Mouse (Mus musculus): ENCODE measurements at regions not wholly inside any gene's neighbourhood (a gene's known extent, or its start where the extent isn't known, plus 50 kb on each side); places are given as distances from the start of the nearest gene placed in this dataset.
"Not testable (repeated sequence)": the region's sequence is repeated elsewhere in the genome, so short reads cannot be mapped to it uniquely, and the experiment has no call there.

DNA sequence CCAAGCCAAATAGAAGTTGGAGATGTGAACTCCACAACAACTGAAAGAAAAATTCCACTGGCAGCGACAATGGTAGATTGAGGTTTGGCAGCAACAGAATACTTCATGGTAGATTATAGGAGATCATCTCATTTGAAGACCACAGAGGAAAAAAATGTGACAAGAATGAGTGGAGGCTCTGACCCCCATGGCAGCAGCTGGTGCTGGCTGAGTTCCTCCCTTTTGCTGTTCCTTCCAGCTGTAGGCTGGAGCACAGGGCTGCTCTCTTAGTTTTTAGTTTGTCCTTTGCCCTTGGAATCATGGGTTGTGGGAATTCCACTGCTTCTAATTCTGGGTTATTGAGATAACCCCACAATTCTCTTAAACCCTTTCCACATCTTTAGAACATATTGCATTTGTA, 248.8 kb downstream of the Pros1 start:
- no peak for DNase-seq (ENCODE audit: low read depth, low spot score)

DNA sequence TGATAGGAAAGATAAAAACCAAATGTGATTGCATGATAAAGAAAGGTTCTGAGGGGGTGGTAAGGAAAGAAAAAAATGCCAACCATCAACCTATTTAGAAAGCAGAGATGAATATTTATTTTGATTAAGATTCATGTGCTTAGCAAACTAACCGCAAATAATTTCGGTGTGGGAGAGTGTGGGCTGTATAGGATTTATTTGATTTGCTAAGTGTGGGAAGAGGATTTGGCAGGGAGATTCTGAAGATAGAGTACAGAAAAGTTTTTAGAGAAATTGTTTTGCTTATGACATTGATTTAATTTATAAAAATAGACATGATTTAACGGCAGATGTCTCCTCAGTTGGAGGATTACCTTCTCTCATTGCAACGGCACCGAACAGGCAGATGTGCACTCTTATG, 250.3 kb downstream of the Pros1 start:
- DNase-seq (ENCODE audit: low read depth, low spot score), result no peak

GRCm38 (mm10) chr16:63104938-63105714, 251.0 kb downstream of the Pros1 start:
- no peak for DNase-seq (ENCODE audit: low read depth, low spot score)

GRCm38 (mm10) chr16:63116456-63116855, 262.3 kb downstream of the Pros1 start:
- no peak for DNase-seq (ENCODE audit: low read depth, low spot score)

DNA sequence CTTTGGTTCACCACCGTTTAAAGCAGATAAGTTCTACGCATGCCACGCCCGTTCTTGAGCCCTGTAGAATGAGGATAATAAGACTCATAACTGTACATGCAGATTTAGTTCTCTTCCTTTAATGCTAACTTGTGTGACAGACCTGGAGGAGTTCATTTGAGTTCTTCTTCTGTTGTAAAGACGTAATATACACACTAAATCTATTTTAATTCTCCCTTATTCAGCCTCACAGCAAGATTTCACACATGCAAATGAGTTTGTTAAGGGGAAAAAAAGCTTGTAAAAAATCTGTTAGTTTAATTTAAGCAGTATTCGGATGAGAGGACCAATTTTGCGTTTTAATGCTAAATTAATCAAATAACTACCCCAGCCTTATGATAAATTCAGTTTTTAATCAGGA, 264.6 kb downstream of the Pros1 start:
- DNase-seq (ENCODE audit: low read depth, low spot score), result no peak

DNA sequence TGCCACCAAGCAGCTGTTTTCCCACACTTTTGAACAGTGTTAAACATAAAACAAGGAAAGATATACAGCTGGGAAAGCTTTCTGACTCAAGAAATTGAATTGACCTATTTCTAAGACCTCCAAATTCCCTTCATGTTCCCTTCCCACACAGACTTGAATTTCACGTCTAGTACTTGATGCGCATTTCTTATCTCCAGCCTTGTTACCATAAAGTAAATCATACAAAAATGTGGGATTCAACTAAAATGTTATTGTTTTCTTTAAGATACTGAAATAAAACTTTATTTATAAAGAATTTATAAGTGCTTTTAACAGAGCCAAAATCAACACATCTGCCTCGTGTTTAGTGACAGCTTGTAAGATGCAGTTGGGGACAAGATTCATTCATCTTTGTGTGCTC, 289.7 kb downstream of the Pros1 start:
- DNase-seq (ENCODE audit: low read depth, low spot score), result no peak

DNA sequence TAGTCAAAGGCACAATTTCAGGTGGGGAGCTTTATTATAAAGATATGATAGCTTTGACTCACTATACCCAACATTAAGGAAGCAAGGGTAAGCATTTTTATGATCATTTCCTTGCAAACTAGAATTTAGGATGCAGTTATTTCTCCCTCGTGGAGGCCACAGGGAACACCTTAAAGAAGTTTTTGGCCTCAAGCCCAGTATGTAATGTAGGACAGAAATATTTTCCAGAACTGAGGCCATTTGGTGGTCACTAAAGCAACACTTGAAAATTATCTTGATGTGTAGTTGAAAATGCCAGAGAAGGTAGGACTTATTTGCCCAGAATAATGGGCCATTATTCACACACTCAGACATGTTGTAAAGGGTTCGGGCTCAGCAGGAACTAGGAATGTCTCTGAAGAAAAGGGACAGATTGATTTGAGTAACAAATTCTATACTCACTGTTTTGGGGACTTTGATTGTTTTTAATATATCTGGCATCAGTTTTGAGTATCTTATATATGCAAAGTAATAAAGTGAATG, 301.3 kb downstream of the Pros1 start:
- DNase-seq (ENCODE audit: low read depth, low spot score), result no peak

DNA sequence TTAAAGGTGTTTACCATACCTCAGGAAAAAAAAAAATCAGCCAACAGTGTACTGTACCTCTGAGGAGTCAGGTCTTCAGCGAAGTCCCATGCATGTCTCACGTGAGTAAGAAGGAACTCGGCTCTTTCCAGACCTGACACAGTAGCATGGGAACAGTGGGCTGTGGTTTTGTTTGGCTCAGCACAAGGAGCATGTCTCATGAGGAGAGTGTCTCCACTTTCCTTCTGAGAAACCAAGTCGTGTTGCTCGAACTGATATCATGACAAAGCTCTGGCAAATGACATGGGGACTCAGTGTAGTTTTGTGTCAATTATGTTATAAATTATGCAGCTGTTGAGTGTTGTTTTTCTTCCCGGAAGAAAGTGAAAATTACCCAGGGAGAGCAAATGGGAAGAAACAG, 316.0 kb downstream of the Pros1 start:
- DNase-seq (ENCODE audit: low read depth, low spot score), result no peak

GRCm38 (mm10) chr16:63179228-63179627, 325.1 kb downstream of the Pros1 start:
- no peak for DNase-seq (ENCODE audit: low read depth, low spot score)

DNA sequence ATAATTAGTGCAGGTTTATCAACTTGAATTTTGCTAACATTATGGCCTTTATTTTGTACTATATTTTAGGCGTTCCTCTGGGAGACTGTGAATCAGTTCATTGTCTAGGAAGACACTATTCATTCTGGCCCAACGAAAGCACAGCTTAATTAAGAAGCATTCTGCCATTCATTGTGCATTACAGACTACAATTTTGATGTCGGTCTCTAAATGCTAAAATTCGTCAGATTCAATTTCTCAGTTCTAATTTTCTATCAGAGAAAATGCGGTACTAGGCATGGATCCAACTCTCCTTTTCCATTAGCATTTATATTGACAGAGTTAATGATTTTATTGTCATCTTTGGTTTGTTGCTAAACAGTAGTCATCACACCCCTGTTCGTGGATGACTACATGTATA, 337.1 kb downstream of the Pros1 start:
- DNase-seq (ENCODE audit: low read depth, low spot score), result no peak

- no peak for DNase-seq (ENCODE audit: low read depth, low spot score)
Observed at GRCm38 (mm10) chr16:63191623-63192022, 337.5 kb downstream of the Pros1 start.

- DNase-seq (ENCODE audit: low read depth, low spot score), result no peak
Observed at GRCm38 (mm10) chr16:63194595-63194994, 340.5 kb downstream of the Pros1 start.

- DNase-seq (ENCODE audit: low read depth, low spot score), result not testable (repeated sequence)
Observed at GRCm38 (mm10) chr16:63213471-63213870, 359.4 kb downstream of the Pros1 start.

- DNase-seq (ENCODE audit: low read depth, low spot score), result peak; percentile 19
Observed at GRCm38 (mm10) chr16:63220228-63220879, 366.2 kb downstream of the Pros1 start.

- peak; percentile 16 for DNase-seq (ENCODE audit: low read depth, low spot score)
Observed at GRCm38 (mm10) chr16:63224608-63225007, 370.5 kb downstream of the Pros1 start.

DNA sequence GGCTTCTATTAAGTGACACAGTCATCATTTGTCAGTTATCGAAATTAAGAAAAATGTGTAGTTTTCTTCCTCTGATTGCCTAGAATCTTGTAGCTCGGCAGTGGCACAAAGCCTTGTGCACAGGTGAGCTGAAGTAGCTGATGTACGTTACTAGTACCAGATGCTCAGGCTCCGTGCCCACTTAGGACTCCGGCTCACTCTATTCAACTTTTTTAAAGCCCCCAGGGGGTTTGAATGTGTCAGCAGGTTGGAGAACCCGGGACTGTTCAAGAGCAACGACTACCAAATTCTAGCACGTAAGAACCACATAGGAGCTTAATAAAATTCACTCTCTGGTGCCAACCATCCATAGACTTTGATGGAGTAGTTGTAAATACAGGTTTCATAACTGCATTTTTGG, 371.0 kb downstream of the Pros1 start:
- peak; percentile 42 for DNase-seq (ENCODE audit: low read depth, low spot score)

DNA sequence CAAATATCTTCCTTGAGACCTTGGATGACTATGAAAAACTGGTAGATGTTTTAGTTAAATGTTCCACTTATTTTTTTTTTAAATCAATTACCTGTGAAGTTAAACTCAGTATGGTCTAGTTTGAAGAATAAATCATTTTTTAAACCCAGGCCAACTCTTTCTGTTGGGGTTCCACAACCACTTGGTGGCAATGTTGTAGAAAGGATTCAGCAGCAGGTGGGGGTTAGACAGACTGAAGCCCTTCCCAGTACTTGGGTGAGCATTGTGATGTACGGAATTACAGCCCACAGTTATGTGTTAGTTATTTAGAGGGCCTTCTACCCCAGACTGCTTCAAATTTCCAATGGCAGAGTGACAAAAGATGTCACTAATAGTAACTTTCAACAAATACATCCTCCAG, 375.0 kb downstream of the Pros1 start:
- DNase-seq (ENCODE audit: low read depth, low spot score), result peak; percentile 13

DNA sequence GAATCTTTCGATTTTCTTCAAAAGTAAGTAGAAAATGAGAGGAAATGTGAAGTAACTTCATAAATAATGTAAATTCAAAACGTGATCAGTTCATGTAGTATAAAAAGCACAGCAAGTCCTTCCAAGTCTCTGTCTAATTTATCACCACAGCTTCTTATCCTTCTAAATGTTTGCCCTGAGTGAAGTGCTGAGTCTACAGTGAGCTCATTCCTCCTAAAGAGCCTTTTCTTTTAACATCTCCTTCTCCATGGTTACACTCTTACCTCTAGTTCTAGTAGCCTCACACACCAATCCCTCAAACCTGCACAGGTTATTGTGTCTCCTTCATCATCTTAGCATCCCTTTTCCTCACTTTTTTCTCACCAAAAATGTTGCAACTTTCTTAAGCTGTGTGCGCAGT, 375.5 kb downstream of the Pros1 start:
- no peak for DNase-seq (ENCODE audit: low read depth, low spot score)

DNA sequence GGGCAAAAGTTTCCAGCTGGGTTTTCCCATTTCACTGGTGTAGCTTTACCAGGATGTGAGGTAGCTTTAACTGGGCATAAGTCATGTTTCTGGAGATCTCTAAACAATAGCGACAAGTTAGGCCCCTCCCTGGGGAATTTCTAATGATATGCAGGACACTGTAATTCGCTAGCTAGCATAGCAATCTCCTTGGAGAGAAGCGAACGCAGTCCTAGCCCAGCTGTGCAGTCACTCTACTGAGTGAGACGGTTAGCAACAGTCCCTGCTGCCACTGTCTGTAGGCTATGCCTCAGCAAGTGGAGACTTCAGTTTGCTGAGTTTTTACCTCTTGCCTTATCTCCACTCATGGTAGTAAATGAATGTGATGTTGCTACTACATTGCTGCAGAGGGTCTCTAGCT, 416.1 kb downstream of the Pros1 start:
- DNase-seq (ENCODE audit: low read depth, low spot score), result no peak

GRCm38 (mm10) chr16:63277556-63277955, 423.4 kb downstream of the Pros1 start:
- DNase-seq (ENCODE audit: low read depth, low spot score), result no peak

- peak; percentile 50 for DNase-seq (ENCODE audit: low read depth, low spot score)
Observed at GRCm38 (mm10) chr16:63278259-63278697, 424.2 kb downstream of the Pros1 start.

DNA sequence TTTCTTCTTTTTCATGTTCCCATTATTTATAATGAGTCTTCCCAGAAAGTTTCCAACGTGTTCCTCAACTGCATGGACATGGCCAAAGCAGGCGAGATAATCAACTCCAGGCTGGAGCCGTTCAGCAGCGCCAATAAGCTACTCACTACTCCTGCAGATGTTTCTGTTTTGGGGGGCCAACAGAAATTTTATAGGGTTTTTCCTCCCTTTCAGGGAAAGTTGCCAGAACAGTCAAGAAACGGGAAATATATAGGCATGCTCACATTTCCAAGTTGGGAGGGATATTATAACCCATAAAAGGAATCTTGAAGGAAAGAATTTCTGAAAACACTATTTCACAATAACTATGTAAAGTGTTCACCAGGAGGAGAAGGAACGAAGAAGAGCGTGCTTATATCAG, 433.5 kb downstream of the Pros1 start:
- DNase-seq (ENCODE audit: low read depth, low spot score), result peak; percentile 74

GRCm38 (mm10) chr16:63311676-63312075, 457.6 kb downstream of the Pros1 start:
- no peak for DNase-seq (ENCODE audit: low read depth, low spot score)

Data from forelimb bud, embryonic 11.5 days (tissue).